Mouse (Mus musculus): ENCODE measurements around the gene Arhgef33.

- no peak for TF ChIP-seq CTCF (IDR thresholded peaks at IDR 0.05; ENCODE audit: low read depth, low read length)
- TF ChIP-seq POLR2A (IDR thresholded peaks at IDR 0.05; ENCODE audit: insufficient read depth, low read length): no peak
- TF ChIP-seq EP300 (IDR thresholded peaks at IDR 0.05; ENCODE audit: insufficient read depth, low read depth, low read length): no peak
These were observed 66.0 kb downstream of the Arhgef33 start, which contains the start of gene Gm10190 for GRCm38 (mm10) chr17:80372989-80373725.

All from ES-Bruce4 (cell line).